Mouse (Mus musculus): ENCODE data around the gene Olfr1281. TPM values are rescaled to one million over a fixed set of nuclear protein-coding genes. Genes with fewer than 3 reads are reported as not detected.
"Not testable (repeated sequence)": the region's sequence is repeated elsewhere in the genome, so short reads cannot be mapped to it uniquely, and the experiment has no call there.

The Olfr1281 gene
- polyA plus RNA-seq (2014; fragmentation: Nextera tagmentation; extraction: Ambion mirVana) = not detected in 2 replicates

- H3K9me3 ChIP-seq (ENCODE audit: control insufficient read depth, low read length) = no peaks in the 10 kb centered on the region
- H3K9ac ChIP-seq (ENCODE audit: low read depth, low read length) = no peak within 1 kb of the TSS
- no peak for DNase-seq (ENCODE audit: low spot score)
- H3K4me2 ChIP-seq (replicated peaks; ENCODE audit: low read depth, low read length) = no peak within 1 kb of the TSS
- no peaks in the 10 kb centered on the region for H3K36me3 ChIP-seq (ENCODE audit: control insufficient read depth, insufficient read depth, low read length)
- H3K27me3 ChIP-seq (ENCODE audit: control insufficient read depth, insufficient read depth, low read length) = no peaks in the 10 kb centered on the region
- H3K4me1 ChIP-seq (replicated peaks; ENCODE audit: control insufficient read depth, insufficient read depth, low read length) = no peaks in the 10 kb centered on the region
- no peak within 1 kb of the TSS for H3K27ac ChIP-seq (ENCODE audit: low read depth, low read length)
- WGBS = 83% methylated on average over 2 of the region's 2 CpGs
- ATAC-seq (ENCODE audit: low FRiP score) = no peak
- H3K4me3 ChIP-seq (ENCODE audit: low read depth, low read length) = no peak within 1 kb of the TSS
These were observed at the start of gene Olfr1281 for GRCm38 (mm10) chr2:111326220-111326619. Gene Olfr1281, plus strand, starts transcription at chr2:111326520.

GRCm38 (mm10) chr2:111289836-111290235 is 36.5 kb upstream of the Olfr1281 start, which contains the start of gene Olfr1278:
Gene Olfr1278, plus strand, starts transcription at chr2:111290136.
- Histone ChIP-seq H3K4me3 (ENCODE audit: low read depth, low read length) (no peak within 1 kb of the TSS), H3K9me3 (ENCODE audit: control insufficient read depth, low read length) (no peaks in the 10 kb centered on the region), H3K9ac (ENCODE audit: low read depth, low read length) (no peak within 1 kb of the TSS)

GRCm38 (mm10) chr2:111298541-111298940 is 27.8 kb upstream of the Olfr1281 start:
- no peak overlapping the region for H3K9ac ChIP-seq (ENCODE audit: low read depth, low read length)
- H3K4me2 ChIP-seq (replicated peaks; ENCODE audit: low read depth, low read length) = no peak overlapping the region
- no peaks in the 10 kb centered on the region for H3K36me3 ChIP-seq (ENCODE audit: control insufficient read depth, insufficient read depth, low read length)
- no peaks in the 10 kb centered on the region for H3K9me3 ChIP-seq (ENCODE audit: control insufficient read depth, low read length)
- H3K4me3 ChIP-seq (ENCODE audit: low read depth, low read length) = no peak overlapping the region
- no peaks in the 10 kb centered on the region for H3K4me1 ChIP-seq (replicated peaks; ENCODE audit: control insufficient read depth, insufficient read depth, low read length)
- no peak for ATAC-seq (ENCODE audit: low FRiP score)
- H3K27ac ChIP-seq (ENCODE audit: low read depth, low read length) = no peak overlapping the region
- no peak for DNase-seq (ENCODE audit: low spot score)
- no peaks in the 10 kb centered on the region for H3K27me3 ChIP-seq (ENCODE audit: control insufficient read depth, insufficient read depth, low read length)

More at GRCm38 (mm10) chr2:111289836-111290235, 36.5 kb upstream of the Olfr1281 start, which contains the start of gene Olfr1278:
- H3K4me2 ChIP-seq (replicated peaks; ENCODE audit: low read depth, low read length) = no peak within 1 kb of the TSS
- DNase-seq (ENCODE audit: low spot score) (no peak), ATAC-seq (ENCODE audit: low FRiP score) (no peak)
- H3K27ac ChIP-seq (ENCODE audit: low read depth, low read length) = no peak within 1 kb of the TSS
- no peaks in the 10 kb centered on the region for H3K36me3 ChIP-seq (ENCODE audit: control insufficient read depth, insufficient read depth, low read length)
- no peaks in the 10 kb centered on the region for H3K4me1 ChIP-seq (replicated peaks; ENCODE audit: control insufficient read depth, insufficient read depth, low read length)
- H3K27me3 ChIP-seq (ENCODE audit: control insufficient read depth, insufficient read depth, low read length) = no peaks in the 10 kb centered on the region

- Histone ChIP-seq H3K4me2 (replicated peaks; ENCODE audit: low read depth, low read length) (no peak within 1 kb of the TSS), H3K27me3 (ENCODE audit: control insufficient read depth, insufficient read depth, low read length) (no peaks in the 10 kb centered on the region), H3K4me1 (replicated peaks; ENCODE audit: control insufficient read depth, insufficient read depth, low read length) (no peaks in the 10 kb centered on the region), H3K4me3 (ENCODE audit: low read depth, low read length) (no peak within 1 kb of the TSS), H3K9me3 (ENCODE audit: control insufficient read depth, low read length) (no peaks in the 10 kb centered on the region), H3K36me3 (ENCODE audit: control insufficient read depth, insufficient read depth, low read length) (no peaks in the 10 kb centered on the region), H3K9ac (ENCODE audit: low read depth, low read length) (no peak within 1 kb of the TSS), H3K27ac (ENCODE audit: low read depth, low read length) (no peak within 1 kb of the TSS)
- DNase-seq (ENCODE audit: low spot score) (no peak), ATAC-seq (ENCODE audit: low FRiP score) (no peak)
These were observed 25.9 kb upstream of the Olfr1281 start, which contains the start of gene Olfr1279 for GRCm38 (mm10) chr2:111300374-111300773. Gene Olfr1279, plus strand, starts transcription at chr2:111300635.

GRCm38 (mm10) chr2:111313717-111314116 is 12.6 kb upstream of the Olfr1281 start, which contains the start of gene Olfr1280:
Gene Olfr1280, plus strand, starts transcription at chr2:111314017.
- Histone ChIP-seq H3K4me1 (replicated peaks; ENCODE audit: control insufficient read depth, insufficient read depth, low read length) (no peaks in the 10 kb centered on the region), H3K4me2 (replicated peaks; ENCODE audit: low read depth, low read length) (no peak within 1 kb of the TSS), H3K4me3 (ENCODE audit: low read depth, low read length) (no peak within 1 kb of the TSS), H3K27me3 (ENCODE audit: control insufficient read depth, insufficient read depth, low read length) (no peaks in the 10 kb centered on the region), H3K9me3 (ENCODE audit: control insufficient read depth, low read length) (no peaks in the 10 kb centered on the region), H3K9ac (ENCODE audit: low read depth, low read length) (no peak within 1 kb of the TSS), H3K36me3 (ENCODE audit: control insufficient read depth, insufficient read depth, low read length) (no peaks in the 10 kb centered on the region), H3K27ac (ENCODE audit: low read depth, low read length) (no peak within 1 kb of the TSS)
- ATAC-seq (ENCODE audit: low FRiP score) (no peak), DNase-seq (ENCODE audit: low spot score) (no peak)

GRCm38 (mm10) chr2:111333721-111334120 is 7.4 kb downstream of the Olfr1281 start:
- ATAC-seq (ENCODE audit: low FRiP score); H3K4me3 ChIP-seq (ENCODE audit: low read depth, low read length); H3K36me3 ChIP-seq (ENCODE audit: control insufficient read depth, insufficient read depth, low read length); H3K4me2 ChIP-seq (replicated peaks; ENCODE audit: low read depth, low read length); H3K27ac ChIP-seq (ENCODE audit: low read depth, low read length); H3K9me3 ChIP-seq (ENCODE audit: control insufficient read depth, low read length); H3K4me1 ChIP-seq (replicated peaks; ENCODE audit: control insufficient read depth, insufficient read depth, low read length); H3K27me3 ChIP-seq (ENCODE audit: control insufficient read depth, insufficient read depth, low read length); DNase-seq (ENCODE audit: low spot score); H3K9ac ChIP-seq (ENCODE audit: low read depth, low read length): not testable (repeated sequence)
- 89% methylated on average over 5 of the region's 5 CpGs for WGBS

- Histone ChIP-seq H3K36me3 (ENCODE audit: control insufficient read depth, insufficient read depth, low read length) (no peaks in the 10 kb centered on the region), H3K27me3 (ENCODE audit: control insufficient read depth, insufficient read depth, low read length) (no peaks in the 10 kb centered on the region), H3K4me2 (replicated peaks; ENCODE audit: low read depth, low read length) (no peak within 1 kb of the TSS), H3K4me3 (ENCODE audit: low read depth, low read length) (no peak within 1 kb of the TSS), H3K27ac (ENCODE audit: low read depth, low read length) (no peak within 1 kb of the TSS), H3K9ac (ENCODE audit: low read depth, low read length) (no peak within 1 kb of the TSS), H3K4me1 (replicated peaks; ENCODE audit: control insufficient read depth, insufficient read depth, low read length) (no peaks in the 10 kb centered on the region), H3K9me3 (ENCODE audit: control insufficient read depth, low read length) (no peaks in the 10 kb centered on the region)
- DNase-seq (ENCODE audit: low spot score) (no peak), ATAC-seq (ENCODE audit: low FRiP score) (no peak)
- WGBS = 80% methylated on average over 2 of the region's 2 CpGs
These were observed 9.7 kb downstream of the Olfr1281 start, which contains the start of gene Olfr1282 for GRCm38 (mm10) chr2:111335976-111336375. Gene Olfr1282, minus strand, starts transcription at chr2:111336076.

GRCm38 (mm10) chr2:111366490-111366889 is 40.2 kb downstream of the Olfr1281 start, which contains the start of gene Olfr1283:
Gene Olfr1283, plus strand, starts transcription at chr2:111366790.
- Histone ChIP-seq H3K9ac (ENCODE audit: low read depth, low read length) (no peak within 1 kb of the TSS), H3K4me3 (ENCODE audit: low read depth, low read length) (no peak within 1 kb of the TSS), H3K9me3 (ENCODE audit: control insufficient read depth, low read length) (no peaks in the 10 kb centered on the region), H3K36me3 (ENCODE audit: control insufficient read depth, insufficient read depth, low read length) (no peaks in the 10 kb centered on the region), H3K27ac (ENCODE audit: low read depth, low read length) (no peak within 1 kb of the TSS), H3K27me3 (ENCODE audit: control insufficient read depth, insufficient read depth, low read length) (no peaks in the 10 kb centered on the region), H3K4me2 (replicated peaks; ENCODE audit: low read depth, low read length) (no peak within 1 kb of the TSS), H3K4me1 (replicated peaks; ENCODE audit: control insufficient read depth, insufficient read depth, low read length) (no peaks in the 10 kb centered on the region)
- ATAC-seq (ENCODE audit: low FRiP score) = no peak
- 69% methylated on average over 2 of the region's 2 CpGs for WGBS
- DNase-seq (ENCODE audit: low spot score) = no peak

- Histone ChIP-seq H3K4me3 (ENCODE audit: low read depth, low read length) (no peak within 1 kb of the TSS), H3K27ac (ENCODE audit: low read depth, low read length) (no peak within 1 kb of the TSS), H3K4me1 (replicated peaks; ENCODE audit: control insufficient read depth, insufficient read depth, low read length) (no peaks in the 10 kb centered on the region), H3K9ac (ENCODE audit: low read depth, low read length) (no peak within 1 kb of the TSS), H3K4me2 (replicated peaks; ENCODE audit: low read depth, low read length) (no peak within 1 kb of the TSS), H3K36me3 (ENCODE audit: control insufficient read depth, insufficient read depth, low read length) (no peaks in the 10 kb centered on the region), H3K27me3 (ENCODE audit: control insufficient read depth, insufficient read depth, low read length) (no peaks in the 10 kb centered on the region), H3K9me3 (ENCODE audit: control insufficient read depth, low read length) (no peaks in the 10 kb centered on the region)
- ATAC-seq (ENCODE audit: low FRiP score) (no peak), DNase-seq (ENCODE audit: low spot score) (no peak)
- WGBS = 86% methylated on average over 1 of the region's 1 CpGs
These were observed 48.9 kb downstream of the Olfr1281 start, which contains the start of gene Olfr1284 for GRCm38 (mm10) chr2:111375222-111375621. Gene Olfr1284, plus strand, starts transcription at chr2:111375522.

All from hindbrain, embryonic 11.5 days (tissue).